Mouse (Mus musculus): ENCODE measurements around the gene 1810065E05Rik. TPM values are rescaled to one million over a fixed set of nuclear protein-coding genes. Genes with fewer than 3 reads are reported as not detected.

Gene 1810065E05Rik
- total RNA-seq (2021): not detected
- long read RNA-seq, experiment 1: 0 reads
- long read RNA-seq, experiment 2: 0 reads

DNA sequence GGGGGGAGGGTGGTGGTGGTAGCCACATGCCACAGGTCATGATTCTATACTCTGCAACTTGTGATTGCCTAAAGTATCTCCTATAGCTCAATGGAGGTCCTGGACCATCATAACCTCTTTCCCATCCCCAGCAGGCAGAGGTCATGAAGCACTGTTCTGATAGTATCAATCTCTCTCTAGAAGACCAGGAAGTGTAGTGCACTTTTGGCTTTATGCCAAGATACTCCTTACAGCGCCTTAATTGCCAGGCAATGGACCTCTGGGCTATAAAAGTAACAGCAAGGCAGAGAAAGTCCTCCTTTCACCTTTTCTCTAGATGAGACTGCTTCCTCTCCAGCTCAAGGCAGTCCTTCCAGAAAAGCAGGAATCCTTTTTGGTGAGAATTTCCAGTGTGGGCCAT lies at the start of gene 1810065E05Rik:
1810065E05Rik (plus strand) TSS at position 297 of the 400 bp plus-strand sequence.
- no peak for DNase-seq

DNA sequence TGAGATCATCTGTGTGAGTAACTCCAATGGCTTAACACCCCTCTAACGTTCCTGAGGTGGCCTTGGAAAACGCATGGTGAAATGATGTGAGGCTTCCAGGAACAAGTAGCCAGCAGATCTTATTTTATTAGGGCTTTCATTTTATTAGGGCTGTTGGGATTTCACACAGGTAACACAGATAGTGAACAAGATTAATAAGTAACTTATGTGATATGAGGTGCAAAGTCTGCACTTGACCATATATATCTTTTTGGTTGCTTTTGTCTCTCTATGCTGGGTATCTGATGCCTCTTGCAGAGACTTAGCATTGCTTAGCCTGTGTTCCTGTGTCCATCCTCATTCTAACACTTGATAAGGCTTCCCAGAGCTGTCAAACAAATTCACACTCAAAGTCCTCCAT lies 43.6 kb upstream of the 1810065E05Rik start:
- no peak for DNase-seq

DNA sequence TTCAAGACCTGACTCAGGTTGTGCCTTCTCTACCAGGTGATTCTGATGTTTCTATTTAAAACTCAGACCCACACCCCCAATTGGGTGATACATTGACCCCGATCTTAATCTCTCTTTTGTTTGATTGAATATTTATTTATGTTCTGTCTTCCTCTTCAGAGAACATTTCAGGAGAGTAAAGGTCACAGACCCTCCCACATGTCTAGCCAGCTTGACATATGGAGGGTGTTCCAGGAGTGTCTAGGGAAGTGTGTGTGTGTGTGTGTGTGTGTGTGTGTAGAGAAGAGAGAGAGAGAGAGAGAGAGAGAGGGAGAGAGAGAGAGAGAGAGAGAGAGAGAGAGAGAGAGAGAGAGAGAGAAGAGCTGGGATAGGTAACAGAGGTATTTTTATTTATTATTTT lies 43.2 kb upstream of the 1810065E05Rik start:
- no peak for DNase-seq

DNA sequence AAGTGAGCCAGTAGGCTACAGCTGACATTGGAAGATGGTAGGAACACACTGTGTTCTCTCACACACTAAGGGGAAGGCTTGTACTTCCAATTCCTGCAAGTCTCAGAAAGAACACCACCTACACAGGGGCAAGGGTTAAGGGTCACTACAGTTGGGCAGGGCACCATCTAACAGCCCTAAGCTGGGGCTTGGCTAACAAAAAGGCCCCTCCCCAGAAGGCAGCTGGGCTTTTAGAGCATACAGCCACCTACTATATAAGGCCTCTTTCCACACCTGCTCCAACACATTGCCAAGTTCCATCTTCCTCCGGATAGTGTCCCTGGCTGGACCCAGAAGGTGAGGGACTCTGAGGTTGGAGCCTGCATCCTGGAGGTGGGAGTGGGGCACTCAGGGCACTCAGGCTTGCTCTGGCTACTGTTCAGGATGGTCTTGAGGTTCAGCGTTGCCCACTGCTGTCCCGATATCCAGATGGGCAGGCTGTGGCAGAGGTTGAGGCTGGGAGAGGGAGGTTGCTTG lies 42.1 kb upstream of the 1810065E05Rik start, which contains the start of gene Lypd8:
Lypd8 (plus strand) TSS at position 281 of the 516 bp plus-strand sequence.
- DNase-seq: no peak

DNA sequence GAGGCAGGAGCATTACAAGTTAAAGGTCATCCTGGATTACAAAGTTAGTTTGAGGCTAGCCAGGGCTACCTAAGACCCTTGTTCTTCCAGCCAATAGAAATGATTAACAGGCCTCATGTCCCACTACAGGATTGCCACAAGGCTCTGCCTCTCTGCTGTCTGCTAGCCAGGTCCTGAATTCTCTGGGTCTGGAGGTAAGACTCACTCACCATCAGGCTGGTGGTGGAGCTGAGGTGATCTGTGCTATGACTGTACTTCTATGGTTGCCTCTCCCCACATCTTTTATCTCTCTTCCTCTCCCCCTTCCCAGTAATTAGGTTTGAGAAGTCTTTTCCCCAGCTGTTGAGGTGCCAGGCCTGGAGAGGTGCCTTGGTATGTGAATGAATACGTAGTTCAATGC lies 41.4 kb upstream of the 1810065E05Rik start:
- DNase-seq: no peak

DNA sequence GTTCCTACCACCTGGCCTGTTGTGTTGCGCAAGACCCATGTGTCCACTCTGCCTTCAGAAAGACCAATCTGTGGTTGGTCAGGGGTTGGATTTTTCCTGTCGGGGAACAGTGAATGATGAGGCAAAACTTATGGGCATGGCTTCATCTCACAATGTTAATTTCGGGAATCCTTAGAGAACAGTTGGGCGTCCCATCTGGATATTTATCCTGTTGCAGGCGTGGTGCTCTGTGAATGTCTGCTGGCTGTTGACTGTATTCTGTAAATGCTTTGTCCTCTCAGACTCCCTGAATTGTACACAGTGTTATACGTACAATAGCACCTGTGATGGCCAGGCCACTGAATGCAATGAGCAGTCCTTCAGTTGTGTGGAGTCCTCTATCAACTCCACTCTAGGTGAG lies 38.4 kb upstream of the 1810065E05Rik start:
- no peak for DNase-seq

DNA sequence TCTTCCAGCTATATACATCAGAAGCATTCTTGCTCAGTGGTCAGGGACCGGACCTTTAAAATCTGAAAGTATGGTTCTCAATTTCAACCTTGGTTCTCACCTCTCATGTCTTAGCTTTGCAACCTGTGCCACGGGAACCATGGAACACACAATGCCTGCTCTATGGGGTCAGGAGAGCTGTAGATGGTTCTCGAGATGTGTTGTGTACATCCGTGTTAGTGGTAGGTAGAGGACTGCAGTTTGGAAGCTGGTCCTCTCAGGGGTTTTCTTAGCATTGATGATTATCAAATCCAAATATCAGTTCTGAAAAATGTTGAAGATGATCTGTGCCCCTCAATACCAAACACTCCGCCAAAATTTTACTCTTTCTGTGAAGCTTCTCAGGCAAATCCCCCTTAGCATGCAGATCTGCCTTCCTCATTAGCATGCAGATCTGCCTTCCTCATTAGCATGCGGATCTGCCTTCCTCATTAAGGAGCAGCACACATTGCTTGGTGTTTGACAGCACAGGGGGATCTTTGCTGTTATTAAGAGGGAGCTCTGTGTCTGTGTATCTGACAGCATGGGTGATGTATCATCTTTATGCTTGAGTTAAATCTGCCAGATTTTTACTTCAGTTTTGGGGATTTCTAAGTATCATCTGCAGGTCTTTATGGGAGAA lies 20.8 kb upstream of the 1810065E05Rik start:
- no peak for DNase-seq

DNA sequence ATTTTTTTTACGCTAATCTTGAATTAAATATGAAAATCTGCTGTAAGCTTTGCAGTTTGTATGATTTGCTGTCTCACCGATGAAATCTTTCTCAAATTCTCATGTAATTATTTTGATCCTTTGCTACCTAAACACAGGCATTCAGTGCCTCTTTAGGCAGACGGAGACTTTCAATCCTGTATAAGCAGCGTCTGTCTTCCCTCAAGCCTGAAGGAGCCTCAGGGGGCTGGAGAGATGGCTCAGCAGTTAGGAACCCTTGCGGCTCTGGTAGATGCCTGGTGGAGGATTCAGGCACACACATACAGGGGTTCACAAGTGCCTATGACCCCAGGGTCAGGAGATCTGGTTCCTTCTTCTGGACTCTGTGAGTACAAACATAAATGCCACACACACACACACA lies 20.3 kb upstream of the 1810065E05Rik start:
- no peak for DNase-seq

DNA sequence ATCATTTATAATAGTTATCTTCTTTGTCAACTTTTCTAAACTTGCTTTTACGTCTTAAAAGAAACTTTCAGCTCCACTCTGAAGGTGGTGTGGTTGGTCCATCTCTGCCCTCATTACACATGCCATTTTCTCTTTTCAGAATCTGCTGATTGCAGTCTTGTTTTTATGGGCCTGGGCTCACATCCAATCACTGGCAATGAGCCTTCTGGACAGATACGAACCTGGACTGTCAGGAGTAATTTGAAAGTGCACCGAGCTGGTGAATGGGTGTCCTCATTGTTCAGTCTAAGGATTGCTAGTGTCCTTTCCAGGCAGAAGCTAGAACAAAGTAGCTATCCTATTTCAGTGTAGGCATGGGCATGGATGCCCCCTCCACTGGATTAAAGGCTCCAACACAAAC lies 12.8 kb upstream of the 1810065E05Rik start:
- DNase-seq: no peak

DNA sequence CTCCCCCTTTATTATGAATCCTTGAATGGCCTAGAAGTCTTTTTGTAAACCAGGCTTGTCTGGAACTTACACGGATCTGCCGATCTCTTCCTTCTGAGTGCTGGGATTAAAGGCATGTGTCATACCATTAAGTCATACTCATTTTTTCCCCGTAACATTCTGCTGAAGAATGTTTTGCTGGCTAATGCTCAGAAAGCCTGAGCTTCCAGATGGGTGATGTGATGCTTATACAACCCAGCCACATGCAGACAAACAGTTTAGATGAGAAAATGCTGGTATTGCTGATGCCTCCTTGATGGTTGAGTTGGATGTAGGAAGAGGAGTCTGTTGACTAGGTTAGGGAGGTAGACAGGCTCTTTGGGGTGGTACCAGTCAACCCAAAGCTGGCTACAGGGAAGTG lies 2.6 kb upstream of the 1810065E05Rik start:
- DNase-seq: peak in 1 of 2 experiments; percentile 6

DNA sequence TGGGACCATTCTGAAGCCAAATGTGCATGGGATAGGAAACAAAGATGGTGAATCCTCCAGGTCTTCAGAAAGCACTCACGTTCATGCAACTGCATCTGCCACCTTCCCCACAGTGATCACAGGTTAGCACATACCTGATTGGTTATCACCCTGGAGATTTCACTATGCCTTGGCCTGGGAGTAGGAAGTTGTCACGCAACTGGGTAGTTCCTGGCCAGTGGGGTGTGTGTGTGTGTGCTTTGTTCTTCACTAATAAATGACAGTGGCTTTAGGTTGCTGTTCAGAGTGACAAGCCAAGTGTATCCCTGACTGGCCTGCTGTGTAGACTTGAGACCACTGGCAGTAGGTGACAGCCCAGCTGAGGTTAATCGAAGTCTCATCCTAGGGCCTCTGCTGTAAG lies 11.3 kb downstream of the 1810065E05Rik start, which contains the start of gene Gm12253:
Gm12253 (plus strand) TSS at position 301 of the 400 bp plus-strand sequence.
- no peak for DNase-seq

DNA sequence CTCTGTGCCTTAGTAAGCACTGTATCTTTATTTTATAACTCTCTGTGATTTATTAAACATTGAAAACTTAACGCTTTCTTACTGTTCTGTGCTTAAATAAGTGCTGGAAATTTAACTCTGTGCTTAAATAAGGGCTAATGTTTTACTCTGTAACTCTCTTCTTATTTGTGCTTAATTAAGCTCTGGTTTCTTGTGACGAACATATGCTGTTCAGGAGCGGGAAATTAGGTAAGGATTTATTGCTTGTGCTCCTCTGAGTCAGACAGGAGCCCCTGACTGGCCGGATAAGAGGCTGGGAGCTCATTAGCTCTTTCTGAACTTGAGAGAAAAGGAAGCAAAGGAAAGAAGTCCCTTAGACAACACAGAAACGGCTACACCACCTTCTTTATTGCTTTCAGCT lies 17.0 kb downstream of the 1810065E05Rik start:
- no peak for DNase-seq

DNA sequence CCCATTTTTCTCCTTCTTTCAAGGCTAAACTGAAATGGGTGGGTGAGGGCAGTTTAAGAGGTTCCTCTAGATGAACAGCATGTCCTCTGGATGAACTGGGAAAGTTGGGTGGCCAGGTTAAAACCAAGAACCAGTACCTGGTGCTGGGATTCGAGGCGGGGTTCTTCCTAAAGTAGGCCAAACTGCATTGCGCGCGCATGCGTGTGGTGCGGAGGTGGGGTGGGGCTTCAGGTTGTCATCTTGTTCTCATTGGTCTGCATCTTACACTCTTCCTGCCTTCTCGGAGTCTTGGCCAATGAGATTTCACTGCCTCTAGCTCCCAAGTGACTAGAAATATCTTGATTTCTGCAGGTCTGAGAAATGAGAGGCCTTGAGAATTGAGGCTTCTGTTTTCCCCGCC lies 31.8 kb downstream of the 1810065E05Rik start, which contains the start of gene Lypd9:
Lypd9 (minus strand) TSS at position 165 of the 400 bp plus-strand sequence.
- DNase-seq: no peak

DNA sequence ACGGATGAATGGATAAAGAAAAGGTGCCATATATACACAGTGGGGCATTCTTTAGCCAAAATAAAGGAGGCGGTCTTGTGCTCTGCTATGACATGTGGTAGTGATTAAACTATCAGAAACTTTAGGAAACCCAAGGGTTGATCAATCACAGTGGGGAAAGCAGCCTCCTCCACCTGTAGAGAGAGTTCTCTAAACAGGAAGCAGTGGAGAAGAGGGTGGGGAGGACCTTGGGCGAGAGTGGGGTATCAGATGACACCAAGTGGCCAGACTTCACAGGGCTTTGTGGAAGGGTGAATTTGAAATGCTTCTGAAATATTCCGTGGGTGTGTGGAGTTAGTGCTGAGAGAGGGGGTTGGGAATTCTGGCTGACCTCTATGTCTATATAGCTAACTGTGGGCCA lies 32.7 kb downstream of the 1810065E05Rik start:
- no peak for DNase-seq

DNA sequence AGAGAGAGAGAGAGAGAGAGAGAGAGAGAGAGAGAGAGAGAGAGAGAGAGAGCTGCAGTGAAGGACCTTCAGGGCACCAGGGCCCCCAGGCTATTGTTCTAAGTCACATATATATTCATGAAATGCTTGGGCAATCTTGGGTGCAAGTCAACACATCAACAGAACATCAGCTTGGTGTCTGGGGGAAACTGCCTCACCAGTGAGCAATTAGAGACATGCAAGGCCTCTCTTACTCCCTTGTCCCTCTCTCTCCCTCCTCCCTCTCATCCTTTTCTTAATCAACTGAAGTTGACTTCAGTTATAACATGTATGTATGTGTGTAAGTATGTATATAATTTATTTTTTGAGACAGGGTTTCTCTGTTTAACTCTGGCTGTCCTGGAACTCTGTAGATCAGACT lies 41.3 kb downstream of the 1810065E05Rik start, which contains the start of gene Olfr30:
Olfr30 (minus strand) TSS at position 101 of the 400 bp plus-strand sequence.
- DNase-seq: no peak

Other genes with a start within 250 kb of the 1810065E05Rik start
- gene Mrpl22, start 249.4 kb upstream of the 1810065E05Rik start, total RNA-seq (2021): 10 to 100 TPM; 51.2 to 53.4 TPM
- gene Igtp, start 221.6 kb upstream of the 1810065E05Rik start, total RNA-seq (2021): 10 to 100 TPM in 1 of 2 experiments, 1 to 10 TPM in 1; 9.2 to 33.3 TPM
- 10 to 100 TPM; 10.0 to 30.3 TPM for gene Irgm2, start 221.5 kb upstream of the 1810065E05Rik start, total RNA-seq (2021)
- gene 4930438A08Rik, start 146.3 kb upstream of the 1810065E05Rik start, total RNA-seq (2021): not detected
- 1 to 10 TPM; 2.5 to 4.4 TPM for gene Zfp692, start 114.0 kb upstream of the 1810065E05Rik start, total RNA-seq (2021)
- gene Zfp672, start 90.8 kb upstream of the 1810065E05Rik start, total RNA-seq (2021): 10 to 100 TPM; 35.2 to 42.4 TPM
- gene Sh3bp5l, start 90.4 kb upstream of the 1810065E05Rik start, total RNA-seq (2021): 10 to 100 TPM; 27.7 to 30.0 TPM
- not detected for gene Lypd8, start 42.1 kb upstream of the 1810065E05Rik start, total RNA-seq (2021)
- not detected for gene Gm12253, start 11.4 kb downstream of the 1810065E05Rik start, total RNA-seq (2021)
- not detected for gene Lypd9, start 31.8 kb downstream of the 1810065E05Rik start, total RNA-seq (2021)
- not detected for gene Olfr30, start 41.2 kb downstream of the 1810065E05Rik start, total RNA-seq (2021)
- gene Olfr332, start 71.4 kb downstream of the 1810065E05Rik start, total RNA-seq (2021): not detected
- gene Olfr331, start 81.5 kb downstream of the 1810065E05Rik start, total RNA-seq (2021): not detected
- not detected for gene Olfr330, start 113.7 kb downstream of the 1810065E05Rik start, total RNA-seq (2021)
- gene Olfr329-ps, start 125.3 kb downstream of the 1810065E05Rik start, total RNA-seq (2021): not detected
- under 1 TPM in 1 of 2 experiments, not detected in 1; 0.10 TPM for gene Olfr328, start 134.5 kb downstream of the 1810065E05Rik start, total RNA-seq (2021)
- not detected for gene Olfr224, start 149.4 kb downstream of the 1810065E05Rik start, total RNA-seq (2021)
- not detected for gene Olfr325, start 156.6 kb downstream of the 1810065E05Rik start, total RNA-seq (2021)
- not detected for gene Olfr324, start 174.0 kb downstream of the 1810065E05Rik start, total RNA-seq (2021)
- gene 2210407C18Rik, start 195.0 kb downstream of the 1810065E05Rik start, total RNA-seq (2021): 1 to 10 TPM; 2.7 to 4.9 TPM
- gene Olfr323, start 209.4 kb downstream of the 1810065E05Rik start, total RNA-seq (2021): not detected
- gene Trim58, start 219.4 kb downstream of the 1810065E05Rik start, total RNA-seq (2021): not detected
- not detected for gene Olfr322, start 237.7 kb downstream of the 1810065E05Rik start, total RNA-seq (2021)